Mouse (Mus musculus): Measurements from ENCODE around the gene Atrnl1. TPM values are rescaled to one million over a fixed set of nuclear protein-coding genes. Genes with fewer than 3 reads are reported as not detected.
"Not testable (repeated sequence)": the region's sequence is repeated elsewhere in the genome, so short reads cannot be mapped to it uniquely, and the experiment has no call there.

Gene Atrnl1
- total RNA-seq, 1 experiment = 6.7 TPM

DNA sequence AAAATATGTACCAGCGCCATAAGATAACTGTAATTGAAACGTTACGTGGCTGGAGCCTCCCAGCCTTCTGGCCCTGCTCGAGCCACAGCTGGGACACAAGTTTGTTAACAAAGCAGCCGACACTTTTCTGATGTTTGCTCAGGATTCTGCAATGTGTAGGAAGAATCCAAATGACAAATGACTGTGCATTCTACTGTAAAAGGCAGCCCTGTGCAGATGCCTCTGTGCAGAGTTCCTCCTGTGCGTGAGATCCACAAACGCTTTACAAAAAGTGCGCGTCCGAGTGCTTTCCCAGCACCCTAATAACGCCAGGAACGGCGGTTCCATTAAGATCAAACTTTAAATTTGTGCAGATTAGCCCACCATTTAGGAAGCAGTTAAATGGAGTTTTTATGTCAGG, 260.0 kb downstream of the Atrnl1 start:
- H3K9me3 ChIP-seq (ENCODE audit: control insufficient read depth, insufficient read depth, low read depth, low read length) = no peaks in the 10 kb centered on the region
- in situ Hi-C loops (cut with MboI; ENCODE audit: low sequenced_read_pairs in 2 of 2, unreplicated experiment in 2 of 2) = no loop called here
- no peaks in the 10 kb centered on the region for H3K36me3 ChIP-seq (ENCODE audit: control insufficient read depth, insufficient read depth, low read length, poor library complexity, severe bottlenecking)
- TF ChIP-seq CHD2 (IDR thresholded peaks at IDR 0.05; ENCODE audit: low read depth, low read length) (no peak), HCFC1 (IDR thresholded peaks at IDR 0.05; ENCODE audit: borderline replicate concordance, insufficient read depth, low read length) (no peak), ZC3H11A (IDR thresholded peaks at IDR 0.05; ENCODE audit: borderline replicate concordance, low read depth, low read length) (no peak), MAFK (IDR thresholded peaks at IDR 0.05; ENCODE audit: insufficient read depth, low read depth, low read length) (no peak), ZNF384 (IDR thresholded peaks at IDR 0.05; ENCODE audit: low read depth, low read length) (no peak)
- H3K4me1 ChIP-seq (ENCODE audit: control insufficient read depth in 2 of 2, insufficient read depth in 2 of 2, low read length in 2 of 2, poor library complexity in 1 of 2) = no peaks in the 10 kb centered on the region
- no peak overlapping the region for H3K9ac ChIP-seq (ENCODE audit: insufficient read depth, low read depth, low read length, poor library complexity, severe bottlenecking)
- no peak overlapping the region for H3K4me3 ChIP-seq (ENCODE audit: insufficient read depth in 1 of 2, low read depth in 1 of 2, low read length in 2 of 2, poor library complexity in 1 of 2, severe bottlenecking in 1 of 2)
- no peak overlapping the region for H3K27ac ChIP-seq (ENCODE audit: insufficient read depth, low read depth, low read length, poor library complexity, severe bottlenecking)
- no peak for DNase-seq (ENCODE audit: low read depth, low spot score)

DNA sequence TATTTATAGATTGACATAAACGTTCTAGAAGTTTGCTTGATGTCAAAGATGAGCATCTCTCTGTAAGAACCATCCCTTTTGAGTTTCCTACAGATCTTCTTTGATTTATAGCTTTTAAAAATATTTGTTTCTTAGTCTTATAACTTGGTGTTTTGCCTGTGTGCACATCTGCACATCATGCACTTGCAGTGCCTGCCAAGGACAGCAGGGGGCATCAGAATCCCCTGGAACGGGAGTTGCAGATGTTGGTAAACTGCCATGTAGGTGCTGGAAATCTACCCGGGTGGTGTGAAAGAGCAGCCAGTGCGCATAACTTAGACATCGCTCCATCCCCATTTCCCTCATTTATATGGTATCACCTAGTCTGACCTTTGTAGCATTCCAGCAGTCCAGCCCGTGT, 265.2 kb downstream of the Atrnl1 start:
- H3K9ac ChIP-seq (ENCODE audit: insufficient read depth, low read depth, low read length, poor library complexity, severe bottlenecking) = no peak overlapping the region
- H3K4me3 ChIP-seq (ENCODE audit: insufficient read depth in 1 of 2, low read depth in 1 of 2, low read length in 2 of 2, poor library complexity in 1 of 2, severe bottlenecking in 1 of 2) = no peak overlapping the region
- peak; percentile 35 for DNase-seq (ENCODE audit: low read depth, low spot score)
- no peaks in the 10 kb centered on the region for H3K9me3 ChIP-seq (ENCODE audit: control insufficient read depth, insufficient read depth, low read depth, low read length)
- in situ Hi-C loops (cut with MboI; ENCODE audit: low sequenced_read_pairs in 2 of 2, unreplicated experiment in 2 of 2) = no loop called here
- peak; percentile 66 for TF ChIP-seq ZC3H11A (IDR thresholded peaks at IDR 0.05; ENCODE audit: borderline replicate concordance, low read depth, low read length)
- no peak for TF ChIP-seq MAFK (IDR thresholded peaks at IDR 0.05; ENCODE audit: insufficient read depth, low read depth, low read length)
- no peak overlapping the region for H3K27ac ChIP-seq (ENCODE audit: insufficient read depth, low read depth, low read length, poor library complexity, severe bottlenecking)
- no peaks in the 10 kb centered on the region for H3K36me3 ChIP-seq (ENCODE audit: control insufficient read depth, insufficient read depth, low read length, poor library complexity, severe bottlenecking)
- H3K4me1 ChIP-seq (ENCODE audit: control insufficient read depth in 2 of 2, insufficient read depth in 2 of 2, low read length in 2 of 2, poor library complexity in 1 of 2) = no peaks in the 10 kb centered on the region

DNA sequence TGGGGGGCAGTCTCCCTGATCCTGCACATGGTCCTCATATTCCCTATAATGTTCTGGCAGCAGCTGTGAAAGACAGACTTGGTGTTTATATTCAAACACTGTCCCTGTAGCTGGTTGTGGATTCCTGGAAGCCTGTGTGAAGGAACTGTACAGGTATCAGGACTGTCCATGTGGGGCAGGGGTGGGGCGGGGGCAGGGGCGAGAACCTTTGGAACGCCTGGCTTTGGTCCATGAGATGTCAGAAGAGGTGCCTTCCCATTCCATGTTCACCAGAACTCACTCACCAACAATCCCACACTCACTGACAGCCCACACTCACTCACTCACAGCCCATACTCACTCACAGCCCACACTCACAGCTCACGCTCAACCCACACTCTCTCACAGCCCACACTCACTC, 266.5 kb downstream of the Atrnl1 start:
- Histone ChIP-seq H3K9me3 (ENCODE audit: control insufficient read depth, insufficient read depth, low read depth, low read length) (no peaks in the 10 kb centered on the region), H3K4me3 (ENCODE audit: insufficient read depth in 1 of 2, low read depth in 1 of 2, low read length in 2 of 2, poor library complexity in 1 of 2, severe bottlenecking in 1 of 2) (no peak overlapping the region), H3K4me1 (ENCODE audit: control insufficient read depth in 2 of 2, insufficient read depth in 2 of 2, low read length in 2 of 2, poor library complexity in 1 of 2) (no peaks in the 10 kb centered on the region), H3K27ac (ENCODE audit: insufficient read depth, low read depth, low read length, poor library complexity, severe bottlenecking) (0 out of 2 replicates have a peak overlapping the region, but pooled peaks have one; percentile 18), H3K36me3 (ENCODE audit: control insufficient read depth, insufficient read depth, low read length, poor library complexity, severe bottlenecking) (no peaks in the 10 kb centered on the region), H3K9ac (ENCODE audit: insufficient read depth, low read depth, low read length, poor library complexity, severe bottlenecking) (no peak overlapping the region)
- TF ChIP-seq MAFK (IDR thresholded peaks at IDR 0.05; ENCODE audit: insufficient read depth, low read depth, low read length) = no peak
- no peak for TF ChIP-seq ZNF384 (IDR thresholded peaks at IDR 0.05; ENCODE audit: low read depth, low read length)
- no peak for TF ChIP-seq HCFC1 (IDR thresholded peaks at IDR 0.05; ENCODE audit: borderline replicate concordance, insufficient read depth, low read length)
- TF ChIP-seq ZC3H11A (IDR thresholded peaks at IDR 0.05; ENCODE audit: borderline replicate concordance, low read depth, low read length) = no peak
- TF ChIP-seq CHD2 (IDR thresholded peaks at IDR 0.05; ENCODE audit: low read depth, low read length) = no peak
- no peak for DNase-seq (ENCODE audit: low read depth, low spot score)
- in situ Hi-C loops (cut with MboI; ENCODE audit: low sequenced_read_pairs in 2 of 2, unreplicated experiment in 2 of 2) = no loop called here

DNA sequence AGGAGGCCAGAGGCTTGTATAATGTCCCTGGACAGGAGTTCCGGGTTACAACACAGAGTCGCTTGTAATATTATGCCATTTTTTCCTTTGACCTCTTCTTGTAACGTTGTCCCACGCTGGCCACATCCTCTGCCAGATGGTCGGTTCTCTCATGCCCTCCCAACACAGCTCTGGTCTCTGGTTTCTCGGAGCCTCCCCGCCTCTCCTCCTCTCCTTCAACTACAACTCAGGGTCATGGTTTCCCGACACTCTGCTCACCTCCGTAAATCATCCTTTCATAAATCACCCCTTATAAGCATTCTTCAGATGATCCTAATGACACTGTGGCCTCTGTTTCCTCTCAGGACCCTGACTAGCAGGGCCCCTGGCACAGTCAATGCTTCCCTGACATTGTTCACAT, 267.7 kb downstream of the Atrnl1 start:
- Histone ChIP-seq H3K27ac (ENCODE audit: insufficient read depth, low read depth, low read length, poor library complexity, severe bottlenecking) (no peak overlapping the region), H3K9ac (ENCODE audit: insufficient read depth, low read depth, low read length, poor library complexity, severe bottlenecking) (no peak overlapping the region), H3K36me3 (ENCODE audit: control insufficient read depth, insufficient read depth, low read length, poor library complexity, severe bottlenecking) (no peaks in the 10 kb centered on the region), H3K4me3 (ENCODE audit: insufficient read depth in 1 of 2, low read depth in 1 of 2, low read length in 2 of 2, poor library complexity in 1 of 2, severe bottlenecking in 1 of 2) (no peak overlapping the region), H3K9me3 (ENCODE audit: control insufficient read depth, insufficient read depth, low read depth, low read length) (no peaks in the 10 kb centered on the region), H3K4me1 (ENCODE audit: control insufficient read depth in 2 of 2, insufficient read depth in 2 of 2, low read length in 2 of 2, poor library complexity in 1 of 2) (no peaks in the 10 kb centered on the region)
- TF ChIP-seq MAFK (IDR thresholded peaks at IDR 0.05; ENCODE audit: insufficient read depth, low read depth, low read length) (no peak), CHD2 (IDR thresholded peaks at IDR 0.05; ENCODE audit: low read depth, low read length) (no peak), ZC3H11A (IDR thresholded peaks at IDR 0.05; ENCODE audit: borderline replicate concordance, low read depth, low read length) (no peak), ZNF384 (IDR thresholded peaks at IDR 0.05; ENCODE audit: low read depth, low read length) (no peak), HCFC1 (IDR thresholded peaks at IDR 0.05; ENCODE audit: borderline replicate concordance, insufficient read depth, low read length) (no peak)
- in situ Hi-C loops (cut with MboI; ENCODE audit: low sequenced_read_pairs in 2 of 2, unreplicated experiment in 2 of 2) = no loop called here
- DNase-seq (ENCODE audit: low read depth, low spot score) = no peak

DNA sequence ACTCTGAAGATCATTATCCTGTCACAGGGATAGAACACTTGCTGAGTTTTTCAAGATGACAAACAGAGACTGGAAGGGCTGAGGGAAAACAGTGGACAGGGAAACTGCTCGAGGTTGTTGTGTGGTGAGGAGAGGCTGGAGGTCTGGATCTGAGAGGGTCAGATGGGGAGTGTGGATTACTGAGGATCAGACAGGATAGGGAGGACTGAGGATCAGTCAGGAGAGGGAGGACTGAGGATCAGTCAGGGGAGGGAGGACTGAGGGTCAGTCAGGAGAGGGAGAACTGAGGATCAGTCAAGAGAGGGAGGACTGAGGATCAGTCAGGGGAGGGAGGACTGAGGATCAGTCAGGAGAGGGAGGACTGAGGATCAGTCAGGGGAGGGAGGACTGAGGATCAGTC, 269.0 kb downstream of the Atrnl1 start:
- in situ Hi-C loops (cut with MboI; ENCODE audit: low sequenced_read_pairs in 2 of 2, unreplicated experiment in 2 of 2); H3K9ac ChIP-seq (ENCODE audit: insufficient read depth, low read depth, low read length, poor library complexity, severe bottlenecking); DNase-seq (ENCODE audit: low read depth, low spot score); H3K27ac ChIP-seq (ENCODE audit: insufficient read depth, low read depth, low read length, poor library complexity, severe bottlenecking); H3K36me3 ChIP-seq (ENCODE audit: control insufficient read depth, insufficient read depth, low read length, poor library complexity, severe bottlenecking); H3K4me1 ChIP-seq (ENCODE audit: control insufficient read depth in 2 of 2, insufficient read depth in 2 of 2, low read length in 2 of 2, poor library complexity in 1 of 2); H3K4me3 ChIP-seq (ENCODE audit: insufficient read depth in 1 of 2, low read depth in 1 of 2, low read length in 2 of 2, poor library complexity in 1 of 2, severe bottlenecking in 1 of 2); H3K9me3 ChIP-seq (ENCODE audit: control insufficient read depth, insufficient read depth, low read depth, low read length): not testable (repeated sequence)
